Mouse (Mus musculus): Measurements from ENCODE around the gene Cxcr4.

DNA sequence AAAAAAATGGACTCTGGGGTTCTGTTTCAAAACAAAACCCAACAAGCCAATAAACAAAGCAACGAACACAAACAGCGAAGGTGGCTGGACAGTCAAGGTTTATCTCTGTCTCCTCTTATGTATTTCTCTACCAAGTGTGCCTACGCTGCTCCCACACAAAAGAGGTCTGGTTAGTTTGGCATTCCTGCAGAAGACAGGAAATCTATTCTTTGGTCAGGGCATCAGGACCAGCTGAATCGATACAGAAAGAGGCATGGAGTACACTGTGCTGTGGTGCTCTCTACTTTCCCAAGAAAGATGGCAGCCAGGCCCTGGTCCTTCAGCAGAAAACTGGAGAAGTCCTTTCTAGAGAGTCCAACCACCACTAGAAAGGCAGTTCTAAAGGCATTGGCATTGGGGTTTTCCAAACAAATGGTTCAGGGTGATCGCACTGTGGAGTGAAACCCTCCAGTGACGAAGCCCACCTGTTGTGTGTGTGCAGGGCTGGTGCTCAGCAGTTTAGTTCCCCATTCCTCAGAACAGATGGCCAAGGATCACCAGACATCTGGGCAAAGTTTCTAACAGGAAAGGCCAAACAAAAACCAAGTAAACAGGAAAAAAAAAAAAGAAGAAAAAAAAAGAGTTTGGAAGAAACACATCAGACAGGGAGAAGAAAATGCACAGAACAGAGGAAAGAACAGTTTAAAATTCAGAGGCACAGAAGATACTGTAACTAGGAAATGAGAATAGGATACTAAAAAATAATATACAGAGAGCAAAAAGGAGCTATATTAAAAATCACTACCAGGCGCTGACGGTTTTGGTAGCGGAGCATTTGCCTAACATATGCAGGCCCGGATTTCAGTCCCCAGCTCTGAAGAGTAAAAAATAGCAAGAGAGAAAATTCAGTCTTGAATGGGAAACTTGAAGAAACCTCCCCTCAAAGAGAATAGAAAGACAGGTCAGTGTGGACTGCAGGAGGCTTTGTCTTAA is 44.5 kb upstream of the Cxcr4 start:
- TF ChIP-seq POLR2A (IDR thresholded peaks at IDR 0.05; ENCODE audit: low read depth, low read length) (no peak), CTCF (IDR thresholded peaks at IDR 0.05; ENCODE audit: extremely low read depth, insufficient read depth, insufficient read length, insufficient replicate concordance) (no peak)
